Mouse (Mus musculus) intestine, embryonic 14.5 days (tissue): ENCODE measurements at regions not wholly inside any gene's neighbourhood (a gene's known extent, or its start where the extent isn't known, plus 50 kb on each side); places are given as distances from the start of the nearest gene placed in this dataset.

ENCODE experiments used
- ATAC-seq: fragments of 200-750 bp; cut with Nextera tagmentation; replicated peaks from 2 replicates; pipeline ENCODE4 v1.8.0; 2017; ENCODE audit warnings: low read depth, moderate number of reproducible peaks, moderate TSS enrichment, moderate library complexity; ENCODE audit not compliant: low FRiP score, low TSS enrichment
- DNase-seq: peaks from one replicate; pipeline ENCODE4 v3.0.0-alpha.2; 2018; ENCODE audit warnings: low spot score
- H3K27ac ChIP-seq: fragments of 300-500 bp; sonication (generic); 2 replicates; pipeline ENCODE4 v1.5.1; 2014; ENCODE audit warnings: low read depth, mild to moderate bottlenecking, control low read depth
- H3K27me3 ChIP-seq: fragments of 300-500 bp; sonication (generic); replicated peaks from 2 replicates; pipeline ENCODE4 v1.6.1; 2014; ENCODE audit warnings: low read length, control low read depth; ENCODE audit not compliant: control insufficient read depth, insufficient read depth
- H3K36me3 ChIP-seq: fragments of 300-500 bp; sonication (generic); 2 replicates; pipeline ENCODE4 v1.6.1; 2014; ENCODE audit warnings: low read length, control low read depth; ENCODE audit not compliant: control insufficient read depth, insufficient read depth
- H3K4me1 ChIP-seq: fragments of 300-500 bp; sonication (generic); replicated peaks from 2 replicates; pipeline ENCODE4 v1.6.1; 2014; ENCODE audit warnings: low read length, control low read depth, mixed read lengths; ENCODE audit not compliant: control insufficient read depth, insufficient read depth
- H3K4me2 ChIP-seq: fragments of 300-500 bp; sonication (generic); 2 replicates; pipeline ENCODE4 v1.6.1; 2014; ENCODE audit warnings: low read length
- H3K4me3 ChIP-seq: fragments of 300-500 bp; sonication (generic); 2 replicates; pipeline ENCODE4 v1.5.1; 2014; ENCODE audit warnings: low read depth, low read length, control low read depth, mixed read lengths
- H3K9ac ChIP-seq: fragments of 300-500 bp; sonication (generic); 2 replicates; pipeline ENCODE4 v1.6.1; 2014; ENCODE audit warnings: mild to moderate bottlenecking, low read length
- H3K9me3 ChIP-seq: fragments of 300-500 bp; sonication (generic); 2 replicates; pipeline ENCODE4 v1.6.1; 2016; ENCODE audit warnings: low read length, control low read depth; ENCODE audit not compliant: control insufficient read depth
- WGBS: fragments of 180-500 bp; shearing (Covaris S2); extraction: QIAGEN DNeasy Blood & Tissue Kit; methylation state at CpG from one replicate; pipeline ENCODE4 v1.1.7; 2014; 5-methylcytosine and 5-hydroxymethylcytosine counted together

DNA sequence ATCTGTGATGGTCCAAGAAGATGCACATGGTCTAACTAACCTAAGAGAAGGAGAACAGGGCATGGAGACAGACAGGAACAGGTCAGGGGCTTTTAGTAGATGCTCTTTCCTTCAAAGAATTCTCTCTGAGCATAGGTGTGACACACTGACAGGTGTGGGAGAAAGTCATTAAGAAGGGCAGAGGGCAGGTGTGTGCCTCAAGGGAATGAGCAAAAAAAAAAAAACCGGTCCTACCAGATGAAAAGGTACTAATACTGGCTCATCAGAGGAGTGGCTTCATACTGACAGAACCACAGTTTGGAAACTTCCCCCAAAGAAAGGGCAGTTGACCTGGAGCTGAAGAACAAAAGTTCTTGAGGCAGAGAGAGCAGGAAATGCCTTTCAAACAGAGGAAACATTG, 105.3 kb upstream of the Stx16 start:
- H3K27ac ChIP-seq, result no peak overlapping the region
- peak; percentile 51 for DNase-seq
- no peak overlapping the region for H3K4me3 ChIP-seq
- peaks cover 4% of the 10 kb centered on the region; the same call in 1 of the 2 replicates for H3K9me3 ChIP-seq
- H3K4me2 ChIP-seq, result no peak overlapping the region
- 65% methylated on average over 1 of the region's 1 CpGs for WGBS
- no peak overlapping the region for H3K9ac ChIP-seq
- ATAC-seq, result peak; percentile 54
- H3K27me3 ChIP-seq, result no peaks in the 10 kb centered on the region
- no peaks in the 10 kb centered on the region for H3K4me1 ChIP-seq
- no peaks in the 10 kb centered on the region for H3K36me3 ChIP-seq

DNA sequence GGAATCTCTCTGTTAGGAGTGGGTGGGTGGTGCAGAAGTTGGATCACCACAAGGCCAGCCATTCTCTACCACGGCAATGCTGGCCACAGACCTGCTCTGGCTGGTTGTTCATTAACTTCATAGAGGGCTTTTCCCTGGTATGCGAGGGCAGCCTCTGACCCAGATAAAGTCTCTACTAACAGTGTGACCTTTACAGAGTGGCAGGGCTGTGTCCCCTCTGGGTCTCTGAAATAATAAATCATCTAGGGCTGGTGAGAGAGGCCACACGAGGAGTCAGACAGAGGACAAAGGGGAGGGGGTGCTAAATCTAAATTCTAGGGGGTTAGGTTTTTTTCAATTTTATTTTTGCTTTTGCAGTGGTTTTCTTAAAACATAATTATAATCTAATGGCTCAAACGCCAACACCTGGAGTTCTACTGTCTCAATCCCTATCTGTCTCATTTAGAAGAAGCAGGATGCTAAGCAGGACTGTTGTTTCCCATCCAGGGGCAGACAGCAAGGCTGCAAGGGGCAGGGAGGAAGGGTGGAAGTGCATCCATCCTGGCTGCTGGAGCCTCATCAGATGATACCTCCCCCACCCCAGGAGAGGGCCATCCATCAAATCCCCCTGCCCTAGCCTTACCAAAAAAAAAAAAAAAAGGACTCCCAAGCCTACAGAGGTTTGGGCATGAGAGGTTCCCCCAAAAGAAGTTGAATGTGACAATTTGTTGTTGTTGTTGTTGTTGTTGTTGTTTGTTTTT, 99.6 kb upstream of the Stx16 start:
- WGBS, result 25% methylated on average over 4 of the region's 4 CpGs
- Histone ChIP-seq H3K9me3 (peaks cover 4% of the 10 kb centered on the region; the same call in 1 of the 2 replicates), H3K4me2 (peak overlapping the region; percentile 6; the same call in 1 of the 2 replicates), H3K4me1 (peaks cover 27% of the 10 kb centered on the region), H3K9ac (no peak overlapping the region), H3K4me3 (no peak overlapping the region), H3K27me3 (no peaks in the 10 kb centered on the region), H3K27ac (peak overlapping the region; percentile 80), H3K36me3 (no peaks in the 10 kb centered on the region)
- ATAC-seq (peak; percentile 75), DNase-seq (peak; percentile 50)

DNA sequence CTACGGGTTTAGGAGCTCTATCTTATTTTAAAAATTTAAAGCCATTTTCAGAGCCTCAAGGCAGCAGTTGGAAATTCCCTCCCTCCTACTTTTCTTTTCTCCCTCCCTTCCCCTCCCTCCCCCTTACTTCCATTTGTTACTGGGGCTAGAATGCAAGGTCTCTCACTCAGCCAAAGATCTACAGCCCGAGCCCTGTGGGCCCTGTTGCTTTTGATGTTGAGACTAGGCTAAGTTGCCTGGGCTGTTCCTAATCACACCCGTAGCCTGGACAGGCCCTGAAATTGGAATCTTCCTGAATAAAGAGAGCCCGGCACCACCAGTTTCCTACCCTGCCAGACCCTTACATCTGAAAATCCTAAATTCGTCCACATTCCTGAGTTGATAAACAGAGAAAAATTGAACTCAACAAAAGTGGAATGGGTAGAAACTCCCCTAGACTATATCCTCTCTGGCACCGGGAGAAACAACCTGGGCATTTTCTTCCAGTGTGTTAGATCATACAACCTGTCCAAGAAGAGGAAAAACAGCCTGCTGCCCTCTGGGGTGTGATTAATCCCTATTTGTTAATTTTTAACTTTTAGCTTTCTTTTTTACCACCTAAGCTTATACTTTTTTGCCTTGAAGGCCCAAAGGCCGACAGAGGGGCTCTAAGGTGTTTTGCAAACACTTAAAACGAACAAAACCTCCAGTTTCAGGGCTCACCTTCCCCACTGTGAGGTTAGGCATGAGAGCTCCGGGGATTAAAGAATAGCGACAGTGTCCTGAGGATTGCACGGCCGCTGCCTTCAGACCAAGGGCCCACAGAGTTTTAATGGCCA, 98.7 kb upstream of the Stx16 start:
- peak overlapping the region; percentile 23 for H3K4me2 ChIP-seq
- 20% methylated on average over 12 of the region's 12 CpGs for WGBS
- no peak overlapping the region for H3K4me3 ChIP-seq
- peaks cover 4% of the 10 kb centered on the region; the same call in 1 of the 2 replicates for H3K9me3 ChIP-seq
- peaks cover 27% of the 10 kb centered on the region for H3K4me1 ChIP-seq
- H3K27ac ChIP-seq, result peak overlapping the region; percentile 80
- ATAC-seq (peak; percentile 37; the same call in 1 of the 2 replicates), DNase-seq (peak; percentile 67)
- H3K27me3 ChIP-seq, result no peaks in the 10 kb centered on the region
- no peak overlapping the region for H3K9ac ChIP-seq
- H3K36me3 ChIP-seq, result no peaks in the 10 kb centered on the region

DNA sequence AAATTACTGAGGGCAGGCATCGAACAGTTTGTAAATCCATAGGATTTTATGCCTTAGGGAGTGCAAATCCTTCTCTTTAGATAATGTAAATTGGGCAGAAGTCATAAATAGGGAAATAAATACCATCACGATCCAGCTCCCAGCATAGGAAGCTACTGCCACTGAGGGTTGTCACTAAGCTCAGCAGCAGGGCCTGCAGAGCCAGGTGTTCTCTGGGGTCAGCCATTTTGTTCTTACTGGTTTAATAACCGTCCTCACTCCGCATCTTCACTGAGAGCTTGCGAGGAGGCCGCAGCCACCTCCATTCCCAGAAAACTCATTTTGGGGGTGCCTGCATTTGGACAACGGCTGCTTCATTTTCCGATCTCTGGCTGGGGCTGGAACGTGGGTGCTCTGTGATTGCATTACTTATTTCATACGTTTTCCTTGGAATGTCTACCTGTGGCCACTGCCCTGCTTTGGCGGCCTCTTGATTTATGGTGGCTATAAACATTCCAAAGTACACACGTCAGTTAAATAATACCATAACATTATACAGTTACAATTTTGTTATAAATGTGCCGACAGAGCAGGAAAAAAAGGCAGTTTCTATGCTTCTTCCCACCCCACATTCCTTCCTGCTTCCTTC, 97.9 kb upstream of the Stx16 start:
- Histone ChIP-seq H3K9me3 (peaks cover 4% of the 10 kb centered on the region; the same call in 1 of the 2 replicates), H3K9ac (no peak overlapping the region), H3K36me3 (no peaks in the 10 kb centered on the region), H3K27ac (peak overlapping the region; percentile 80), H3K4me3 (no peak overlapping the region), H3K27me3 (no peaks in the 10 kb centered on the region), H3K4me2 (peak overlapping the region; percentile 23), H3K4me1 (peaks cover 27% of the 10 kb centered on the region)
- ATAC-seq (peak; percentile 58; the same call in 1 of the 2 replicates), DNase-seq (peak; percentile 80)
- 38% methylated on average over 13 of the region's 13 CpGs for WGBS

DNA sequence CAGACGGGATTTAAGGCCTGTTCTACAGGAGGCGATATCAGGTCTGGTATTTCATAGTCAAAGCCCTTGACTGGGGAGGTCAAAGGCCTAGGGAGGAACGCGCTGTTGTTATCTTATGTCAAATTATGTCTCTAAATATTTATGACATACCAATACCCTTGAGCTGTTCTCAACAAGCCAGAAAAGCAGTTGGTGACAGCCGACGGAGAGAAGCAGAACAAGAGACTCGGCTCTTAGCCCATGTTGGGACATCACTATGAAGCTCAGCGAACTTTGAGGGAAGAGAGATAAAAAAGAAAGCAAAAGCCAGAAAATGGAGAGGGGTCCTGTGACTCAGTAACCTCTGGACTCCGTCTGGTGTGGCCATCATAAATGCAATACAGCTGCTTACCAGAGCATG, 95.1 kb upstream of the Stx16 start:
- no peak overlapping the region for H3K9ac ChIP-seq
- H3K27ac ChIP-seq, result no peak overlapping the region
- no peaks in the 10 kb centered on the region for H3K36me3 ChIP-seq
- no peaks in the 10 kb centered on the region for H3K9me3 ChIP-seq
- no peaks in the 10 kb centered on the region for H3K27me3 ChIP-seq
- no peak overlapping the region for H3K4me2 ChIP-seq
- peaks cover 27% of the 10 kb centered on the region for H3K4me1 ChIP-seq
- H3K4me3 ChIP-seq, result no peak overlapping the region
- no peak for ATAC-seq
- peak; percentile 49 for DNase-seq
- 42% methylated on average over 9 of the region's 9 CpGs for WGBS

DNA sequence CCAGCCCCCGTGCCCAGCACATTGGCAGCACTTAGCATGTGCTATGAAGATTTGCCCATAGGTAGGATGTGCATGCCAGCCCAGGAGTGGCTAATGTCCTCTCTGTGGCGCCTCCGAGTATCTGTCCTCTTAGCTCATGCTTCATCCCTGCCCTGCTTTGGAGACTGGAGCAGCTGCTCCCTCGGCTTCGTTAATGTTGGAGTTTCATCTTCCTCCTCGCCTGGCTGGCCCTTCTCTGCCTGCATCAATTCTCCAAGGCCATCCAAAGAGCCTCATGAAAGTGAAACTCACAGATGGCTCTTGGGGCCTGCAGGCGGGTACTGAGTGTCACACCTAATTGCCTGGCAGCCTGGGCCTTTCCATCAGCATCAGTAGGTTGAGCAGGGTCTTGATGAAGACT, 88.6 kb upstream of the Stx16 start:
- no peak overlapping the region for H3K9ac ChIP-seq
- ATAC-seq (no peak), DNase-seq (peak; percentile 31)
- WGBS, result 89% methylated on average over 7 of the region's 7 CpGs
- no peaks in the 10 kb centered on the region for H3K27me3 ChIP-seq
- H3K4me1 ChIP-seq, result peaks cover 9% of the 10 kb centered on the region; the same call in 1 of the 2 replicates
- H3K4me2 ChIP-seq, result no peak overlapping the region
- H3K36me3 ChIP-seq, result no peaks in the 10 kb centered on the region
- no peak overlapping the region for H3K27ac ChIP-seq
- no peak overlapping the region for H3K4me3 ChIP-seq
- H3K9me3 ChIP-seq, result no peaks in the 10 kb centered on the region

DNA sequence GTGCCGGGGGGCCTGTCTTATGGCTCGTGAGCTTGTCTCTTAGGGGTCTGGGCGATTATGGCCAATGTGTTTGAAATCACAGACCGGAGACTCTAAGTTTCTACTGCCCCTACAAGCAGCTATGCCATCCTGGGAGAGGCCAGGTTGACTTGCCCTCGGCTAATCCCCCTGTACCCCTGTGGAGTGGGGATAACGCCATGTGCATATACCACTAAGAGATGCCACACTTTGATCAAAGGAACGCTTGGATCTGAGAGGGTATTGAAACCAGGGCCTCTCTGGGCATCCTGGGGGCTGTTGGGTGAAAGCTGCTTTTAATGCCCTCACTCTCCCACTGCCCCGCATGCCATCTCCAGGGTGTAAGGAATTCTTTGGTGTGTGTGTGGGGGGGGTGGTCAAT, 88.2 kb upstream of the Stx16 start:
- Histone ChIP-seq H3K27me3 (no peaks in the 10 kb centered on the region), H3K27ac (no peak overlapping the region), H3K4me3 (no peak overlapping the region), H3K36me3 (no peaks in the 10 kb centered on the region), H3K4me1 (peaks cover 9% of the 10 kb centered on the region; the same call in 1 of the 2 replicates), H3K9ac (no peak overlapping the region), H3K4me2 (no peak overlapping the region), H3K9me3 (no peaks in the 10 kb centered on the region)
- DNase-seq (peak; percentile 40), ATAC-seq (no peak)
- 94% methylated on average over 8 of the region's 8 CpGs for WGBS

DNA sequence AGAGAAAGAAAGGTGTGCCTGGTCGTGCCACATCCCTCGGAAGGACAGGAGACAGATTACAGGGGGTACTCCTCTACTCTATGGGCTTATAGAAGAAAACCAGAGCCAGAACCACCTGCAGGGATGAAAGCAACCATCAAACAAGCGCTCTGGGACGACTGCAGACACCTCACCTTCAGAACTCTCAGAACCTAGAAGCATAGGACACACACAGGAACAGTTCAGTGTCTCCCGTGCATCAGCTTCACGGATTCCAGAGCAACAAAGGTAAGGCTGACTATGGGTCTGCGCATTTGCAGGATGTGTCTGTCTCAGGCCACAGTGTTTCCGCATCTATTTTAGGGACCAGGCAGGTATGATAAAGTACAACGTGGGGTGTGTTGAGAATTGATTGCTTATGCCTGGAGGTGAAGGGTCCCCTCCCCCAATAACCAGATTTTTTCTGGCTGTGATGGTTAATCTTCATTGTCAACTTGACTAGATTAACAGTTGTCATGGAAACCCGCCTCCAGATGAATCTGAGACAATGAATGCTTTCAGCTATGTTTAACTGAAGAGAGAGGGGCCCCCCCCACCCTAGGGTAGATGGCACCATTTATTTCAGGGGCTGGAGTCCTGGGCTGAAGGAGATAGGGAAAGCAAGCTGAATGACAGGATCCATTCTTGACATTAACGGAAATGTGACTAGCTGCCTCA, 87.3 kb upstream of the Stx16 start:
- Histone ChIP-seq H3K9ac (no peak overlapping the region), H3K4me3 (no peak overlapping the region), H3K27me3 (no peaks in the 10 kb centered on the region), H3K4me2 (no peak overlapping the region), H3K9me3 (no peaks in the 10 kb centered on the region), H3K27ac (no peak overlapping the region), H3K36me3 (no peaks in the 10 kb centered on the region), H3K4me1 (peaks cover 12% of the 10 kb centered on the region)
- WGBS, result 75% methylated on average over 11 of the region's 11 CpGs
- ATAC-seq, result no peak
- DNase-seq, result peak; percentile 42
